Mouse (Mus musculus) brain, embryonic 14.5 days (tissue): ENCODE data around the gene Fars2. TPM values are rescaled to one million over a fixed set of nuclear protein-coding genes. Genes with fewer than 3 reads are reported as not detected.
A peak's percentile ranks its signal among the peaks of the same experiment; 100 is the strongest.

Source experiments
- DNase-seq: peaks from one replicate; pipeline ENCODE4 v3.0.0-alpha.2; 2011; ENCODE audit warnings: low read depth
- CTCF ChIP-seq: fragments of 200-500 bp; IDR thresholded peaks from 2 replicates; pipeline ENCODE4 v1.5.1; 2012; ENCODE audit warnings: inconsistent platforms, mild to moderate bottlenecking, moderate library complexity, borderline replicate concordance; ENCODE audit not compliant: insufficient read depth, insufficient read length; ENCODE audit errors: extremely low read depth
- POLR2A ChIP-seq: fragments of 200-500 bp; IDR thresholded peaks from 2 replicates; pipeline ENCODE4 v1.6.1; 2012; ENCODE audit warnings: mild to moderate bottlenecking, inconsistent platforms, borderline replicate concordance; ENCODE audit not compliant: poor library complexity, insufficient read depth, insufficient read length, severe bottlenecking; ENCODE audit errors: extremely low read depth
- polyA plus RNA-seq: library from polyadenylated mRNA; depleted of rRNA; stranded (reverse); fragments of >200 nt; gene quantifications from 2 replicates; pipeline ENCODE4 v1.2.3, GENCODE M21; 2012

Fars2 gene
- polyA plus RNA-seq, 1 experiment = 28.9 TPM

DNA sequence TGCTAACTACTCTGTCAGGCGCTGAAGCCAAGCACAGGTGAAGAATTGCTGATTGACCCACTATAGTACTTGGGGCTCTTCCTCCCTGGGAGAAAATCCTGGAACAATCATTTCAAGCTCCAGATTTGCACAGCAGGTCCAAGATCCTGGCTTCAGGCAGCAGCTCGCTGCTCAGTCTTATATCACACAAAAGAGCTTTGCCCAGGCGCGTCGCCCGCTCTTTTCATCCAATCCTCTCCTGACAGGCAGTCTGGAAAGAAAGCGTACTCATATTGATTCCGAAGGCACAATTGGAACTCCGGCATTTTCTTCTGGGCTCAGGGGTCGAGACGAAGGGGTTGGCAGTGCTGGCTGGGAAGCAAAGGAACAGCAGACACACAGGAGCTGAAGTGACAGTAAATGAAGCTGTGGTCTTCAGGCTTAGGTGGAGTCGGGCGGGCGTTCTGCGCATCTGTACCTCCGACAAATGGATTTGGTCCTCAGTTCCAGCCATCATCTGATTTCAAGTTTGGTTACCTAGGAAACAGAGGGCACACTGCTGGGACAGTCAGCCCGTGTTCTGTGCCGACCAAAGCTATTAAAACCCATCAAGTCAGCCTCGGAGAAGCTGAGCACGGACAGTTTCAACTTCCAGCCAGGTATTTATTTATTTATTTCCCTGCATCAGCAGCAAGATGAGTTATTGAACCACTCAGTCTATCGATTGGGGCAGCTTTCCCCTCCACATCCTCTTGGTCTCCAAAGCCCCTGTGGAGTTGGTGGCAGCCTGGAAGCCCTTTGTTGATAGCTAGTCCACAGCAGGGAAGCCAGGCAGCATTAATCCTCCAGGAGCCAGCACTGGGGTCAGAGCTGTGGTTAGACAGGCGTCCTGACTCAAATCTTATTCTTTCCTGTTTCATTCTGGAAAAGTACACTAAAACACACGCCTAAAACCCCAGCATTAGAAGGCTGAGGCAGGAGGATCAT lies 495.9 kb downstream of the Fars2 start:
- no peak for TF ChIP-seq CTCF
- TF ChIP-seq POLR2A = no peak
- peak; percentile 91 for DNase-seq

- no peak for DNase-seq
- no peak for TF ChIP-seq POLR2A
- TF ChIP-seq CTCF = no peak
Measured at GRCm38 (mm10) chr13:36620498-36621332, 503.5 kb downstream of the Fars2 start.

DNA sequence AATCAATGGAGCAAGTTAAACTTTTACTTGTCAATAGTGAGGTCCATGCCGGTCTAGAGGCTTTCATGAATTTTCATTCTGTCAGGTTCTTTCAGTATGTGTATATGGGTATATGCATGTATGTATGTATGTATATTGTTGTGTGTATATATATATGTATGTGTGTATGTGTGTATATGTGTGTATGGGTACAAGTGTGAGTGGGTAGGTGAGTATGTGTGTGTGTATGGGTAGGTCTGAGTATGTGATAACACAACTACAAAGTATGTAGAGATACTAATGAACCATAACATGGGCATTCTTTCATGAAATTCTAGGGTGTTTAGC lies 504.1 kb downstream of the Fars2 start:
- TF ChIP-seq POLR2A = no peak
- TF ChIP-seq CTCF = no peak
- no peak for DNase-seq

- no peak for DNase-seq
- TF ChIP-seq CTCF = no peak
- TF ChIP-seq POLR2A = no peak
Measured at GRCm38 (mm10) chr13:36623556-36623955, 506.3 kb downstream of the Fars2 start.

DNA sequence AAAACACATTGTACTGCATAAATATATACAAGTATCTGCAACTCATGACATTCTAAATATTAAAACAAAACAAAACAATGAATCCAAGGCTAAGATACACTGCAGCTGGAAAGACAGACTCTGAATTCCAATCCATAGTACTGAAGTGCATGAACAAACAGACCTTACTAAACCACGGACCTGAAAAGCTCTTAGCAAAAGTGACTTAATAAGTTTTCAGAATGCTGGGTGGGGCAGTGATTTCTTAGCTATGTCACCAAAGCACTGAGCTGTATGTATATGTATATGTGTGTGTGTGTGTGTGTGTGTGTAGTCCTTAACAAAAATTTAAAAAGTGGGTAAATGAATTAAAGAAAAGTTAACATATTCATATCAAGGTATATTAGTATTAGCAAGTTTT lies 511.9 kb downstream of the Fars2 start:
- TF ChIP-seq POLR2A = no peak
- no peak for TF ChIP-seq CTCF
- no peak for DNase-seq

DNA sequence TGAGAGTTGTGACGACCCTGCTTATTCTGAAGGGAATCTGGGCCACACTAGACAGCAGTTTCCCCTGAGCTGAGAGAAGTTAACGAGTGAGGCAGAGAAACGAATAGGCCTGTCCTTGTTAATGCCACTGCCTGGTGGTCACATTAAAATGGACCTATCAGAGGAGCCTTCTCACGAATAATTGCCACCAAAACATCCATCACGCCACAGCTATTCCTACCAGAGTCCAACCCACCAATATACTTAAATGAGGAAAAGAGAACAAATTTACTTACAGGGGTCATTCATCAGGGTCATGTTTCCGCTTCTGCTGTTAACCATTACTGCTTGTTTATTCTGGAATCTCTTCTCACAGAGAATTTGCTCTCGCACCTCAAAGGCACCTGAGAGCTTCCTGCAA lies 531.0 kb downstream of the Fars2 start:
- no peak for TF ChIP-seq POLR2A
- TF ChIP-seq CTCF = no peak
- DNase-seq = no peak

DNA sequence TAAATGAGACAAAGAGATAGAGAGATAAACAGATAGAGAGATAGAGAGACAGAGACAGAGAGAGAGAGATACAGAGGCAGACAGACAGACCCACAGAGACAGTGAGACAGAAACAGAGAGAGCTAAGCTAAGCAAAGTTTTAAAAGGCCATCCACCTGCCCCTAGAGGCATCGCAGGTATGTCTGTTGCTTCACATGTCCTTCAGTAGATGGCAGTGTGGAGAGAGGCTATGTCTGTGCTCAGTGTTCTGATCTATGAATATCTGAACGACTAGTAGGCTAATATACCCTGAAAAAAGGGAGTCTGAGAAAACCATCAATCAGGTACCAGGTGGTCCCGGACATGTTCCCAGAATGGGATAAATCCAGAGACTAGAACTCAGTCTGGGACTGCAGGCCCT lies 537.0 kb downstream of the Fars2 start:
- TF ChIP-seq POLR2A = no peak
- peak; percentile 3; the same call in 1 of the 2 replicates for TF ChIP-seq CTCF
- DNase-seq = no peak

DNA sequence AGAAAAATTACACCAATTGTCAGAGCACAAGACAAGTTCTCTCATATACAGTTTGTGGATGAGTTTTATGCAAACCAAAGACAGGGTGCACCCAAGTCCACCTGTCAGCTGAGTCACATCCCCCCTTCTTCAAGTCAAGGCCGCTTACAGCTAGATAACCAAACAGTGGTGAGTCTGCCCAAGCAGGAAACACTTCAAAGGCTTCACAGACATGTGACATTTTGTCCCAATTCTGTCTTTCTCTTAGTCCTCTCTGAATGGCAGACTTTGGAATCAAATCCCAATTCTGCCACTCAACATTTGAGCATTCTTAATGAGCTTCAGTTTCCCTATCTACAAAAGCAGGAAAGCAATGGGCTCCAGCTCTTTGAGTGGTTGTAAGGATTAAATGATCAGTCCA lies 562.1 kb downstream of the Fars2 start:
- TF ChIP-seq CTCF (no peak), POLR2A (no peak)
- DNase-seq = no peak

GRCm38 (mm10) chr13:36680690-36681355 lies 563.6 kb downstream of the Fars2 start:
- no peak for DNase-seq
- TF ChIP-seq POLR2A (no peak), CTCF (no peak)

GRCm38 (mm10) chr13:36683581-36683980 lies 566.4 kb downstream of the Fars2 start:
- no peak for DNase-seq
- TF ChIP-seq POLR2A (no peak), CTCF (no peak)

- TF ChIP-seq CTCF (no peak), POLR2A (no peak)
- no peak for DNase-seq
Measured at GRCm38 (mm10) chr13:36695516-36696201, 578.4 kb downstream of the Fars2 start.

- DNase-seq = no peak
- TF ChIP-seq POLR2A = no peak
- no peak for TF ChIP-seq CTCF
Measured at GRCm38 (mm10) chr13:36696351-36696771, 579.1 kb downstream of the Fars2 start.
